Mouse (Mus musculus) v-Abl transformed pro-B cells (cell line): Measurements from ENCODE around the gene Adamts10.

Experiments
- in situ Hi-C, 2 experiments: fragments of 400-800 bp; cut with MboI; formaldehyde crosslinking; loops; one replicate each; pipeline ENCODE4 v1.15.1; 2025; ENCODE audit not compliant: unreplicated experiment in 2 of 2

The Adamts10 gene

DNA sequence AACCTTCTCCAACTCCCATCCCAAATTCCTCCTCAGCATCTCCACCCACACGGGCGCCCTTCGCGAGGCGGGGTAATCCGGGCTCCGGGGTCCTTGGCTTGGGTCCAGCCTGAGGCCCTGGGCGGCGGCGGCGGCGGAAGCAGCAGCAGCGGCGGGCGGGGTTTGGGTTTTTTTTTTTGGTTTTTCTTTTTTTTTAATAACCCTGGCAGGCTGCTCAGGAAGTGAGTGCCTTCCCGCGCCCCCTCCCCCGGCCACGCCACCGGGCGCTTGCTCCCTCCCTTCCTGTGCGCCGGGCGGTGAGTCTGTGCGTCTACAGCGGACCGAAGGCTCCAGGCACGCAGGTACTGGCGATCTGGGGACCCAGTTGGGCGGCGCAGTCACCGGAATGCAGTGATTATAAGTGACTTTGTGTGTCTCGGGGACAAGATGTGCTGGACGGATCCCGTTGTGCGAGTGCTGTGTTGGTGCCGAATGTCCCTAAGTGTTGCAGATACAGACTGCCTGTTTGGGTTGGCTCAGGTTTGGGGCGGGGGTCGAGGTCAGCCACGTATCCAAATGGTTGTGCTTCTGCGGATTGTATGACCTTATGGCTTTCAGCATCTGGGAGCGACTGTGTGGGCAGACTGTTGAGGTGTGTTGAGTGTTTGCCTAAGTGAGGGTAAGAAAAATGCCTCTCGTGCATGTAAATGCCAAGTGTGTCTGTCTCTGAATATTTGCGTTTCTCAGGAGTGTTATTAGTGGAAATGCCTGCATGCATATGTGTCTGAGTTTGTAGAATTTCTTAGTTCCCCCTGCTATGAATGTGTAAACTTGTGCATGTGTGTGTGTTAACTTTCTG lies at the start of gene Adamts10:
TSS of gene Adamts10 (plus strand) at position 287 of the 838 bp plus-strand sequence.
- in situ Hi-C loops, result no loop called here

DNA sequence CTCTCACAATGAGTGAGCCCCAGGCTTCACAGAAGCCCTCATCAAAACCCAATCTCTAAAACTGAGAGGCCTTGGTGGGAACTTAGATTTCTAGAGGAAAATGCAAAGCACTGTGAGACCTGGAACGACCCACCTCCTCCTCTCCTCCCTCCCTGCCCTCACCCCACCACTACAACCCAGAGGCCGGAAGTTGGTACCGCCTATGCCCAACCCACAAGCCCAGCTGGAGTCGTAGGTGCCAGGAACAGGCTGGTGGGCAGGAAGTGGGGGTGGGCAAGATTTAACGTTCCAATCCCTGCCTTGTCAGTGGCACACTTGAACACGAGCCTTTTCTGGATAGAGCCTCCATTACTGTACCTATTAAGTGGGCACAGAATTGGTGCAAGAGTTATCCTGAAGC lies 40.0 kb upstream of the Adamts10 start:
- in situ Hi-C loops, result loop anchor here in 1 of 2 experiments (25.0 kb wide), 1 partner anchor 422 kb away; the partner anchor contains the start of gene 4921501E09Rik

DNA sequence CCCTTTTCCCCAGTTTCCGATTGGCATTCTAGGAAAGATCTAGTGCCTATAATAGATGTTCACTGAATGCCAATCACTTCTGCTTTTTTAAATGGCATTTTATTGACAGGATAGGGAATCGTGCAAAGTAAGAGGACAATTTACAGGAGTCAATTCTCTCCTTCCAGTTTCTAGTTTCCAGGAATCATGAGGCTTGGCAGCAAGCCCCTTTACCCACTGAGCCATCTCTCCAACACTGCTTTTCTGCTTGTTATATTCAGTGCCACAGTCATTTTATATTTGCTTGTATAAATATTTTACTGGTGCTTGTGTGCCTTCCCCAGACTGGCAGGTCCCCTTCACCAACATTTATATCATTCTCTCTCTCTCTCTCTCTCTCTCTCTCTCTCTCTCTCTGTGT lies 36.8 kb upstream of the Adamts10 start:
- in situ Hi-C loops, result loop anchor here in 1 of 2 experiments (25.0 kb wide), 1 partner anchor 425 kb away; the partner anchor contains the start of gene 4921501E09Rik

DNA sequence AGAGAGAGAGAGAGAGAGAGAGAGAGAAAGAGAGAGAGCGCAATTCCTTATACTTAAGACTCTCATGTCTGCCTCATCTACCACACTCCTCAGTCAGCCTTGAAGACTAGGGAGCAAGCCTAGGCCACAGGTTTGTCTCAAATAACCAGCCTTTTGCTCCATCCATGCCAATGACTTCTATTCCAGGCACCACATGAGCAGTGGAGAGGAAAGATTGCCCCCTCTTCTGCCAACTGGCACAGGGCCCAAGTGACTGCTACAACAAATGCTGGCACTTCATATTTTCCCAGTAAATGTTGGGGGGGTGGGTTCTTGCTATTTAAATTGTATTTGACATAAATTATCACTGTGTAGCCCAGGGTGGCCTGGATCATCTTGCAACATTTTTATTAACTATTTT lies 36.4 kb upstream of the Adamts10 start:
- in situ Hi-C loops, result loop anchor here in 1 of 2 experiments (25.0 kb wide), 1 partner anchor 425 kb away; the partner anchor contains the start of gene 4921501E09Rik

DNA sequence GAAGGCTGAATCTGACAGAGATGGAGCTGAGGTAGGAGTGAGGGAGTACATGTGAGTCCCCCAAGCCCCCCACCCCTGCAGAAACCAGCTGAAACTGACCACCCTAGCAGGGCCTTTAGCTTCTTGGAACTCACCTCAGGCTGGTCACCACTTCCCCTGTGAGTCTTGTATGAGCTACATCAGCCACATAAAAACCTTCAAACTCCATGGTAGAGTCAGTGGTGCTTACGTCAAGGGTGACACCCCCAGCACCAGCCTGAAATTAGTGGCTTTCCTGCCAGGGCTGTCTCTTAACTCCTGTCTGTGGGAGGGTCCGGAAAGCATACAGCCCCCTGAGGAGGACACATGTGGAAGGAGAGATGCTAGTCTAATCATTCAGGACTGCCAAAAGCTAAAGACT lies 32.6 kb upstream of the Adamts10 start:
- in situ Hi-C loops, result loop anchor here in 1 of 2 experiments (25.0 kb wide), 1 partner anchor 429 kb away; the partner anchor contains the start of gene 4921501E09Rik

DNA sequence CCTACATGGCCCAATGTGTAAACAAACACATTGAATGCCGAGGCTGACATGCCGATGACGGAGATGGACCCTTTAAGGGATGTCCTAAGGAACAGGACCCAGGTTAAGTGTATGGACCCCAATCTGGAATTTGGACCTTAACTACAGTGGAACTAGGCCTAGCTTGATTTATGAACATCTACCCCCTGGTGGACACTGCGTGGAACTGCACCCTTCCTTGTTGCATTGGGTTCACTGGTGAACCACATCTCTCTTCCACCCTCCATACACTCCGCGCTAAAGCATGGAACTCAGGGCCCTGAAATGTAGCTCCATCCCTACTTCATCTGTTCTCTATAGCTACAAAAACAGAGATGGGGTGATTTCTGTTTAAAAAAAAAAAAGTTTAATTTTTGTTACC lies 30.9 kb upstream of the Adamts10 start:
- in situ Hi-C loops, result loop anchor here in 1 of 2 experiments (25.0 kb wide), 1 partner anchor 431 kb away; the partner anchor contains the start of gene 4921501E09Rik

DNA sequence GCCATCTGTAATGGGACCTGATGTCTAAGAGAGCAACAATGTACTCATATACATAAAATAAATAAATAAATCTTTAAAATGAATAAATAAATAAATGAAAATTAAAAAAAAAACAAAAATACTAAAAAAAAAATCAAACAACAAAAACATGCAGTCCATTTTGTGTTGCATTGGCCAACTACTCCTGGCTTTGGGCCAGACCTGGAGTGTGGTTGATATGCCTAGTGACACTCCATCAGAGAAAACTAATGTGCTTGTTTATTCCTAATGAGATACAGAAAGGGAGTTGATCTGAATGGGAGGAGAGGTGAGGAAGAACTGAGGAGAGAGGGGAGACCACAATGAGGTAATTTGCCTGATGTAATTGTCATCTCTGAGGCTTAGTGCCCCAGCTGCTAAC lies 29.4 kb upstream of the Adamts10 start:
- in situ Hi-C loops, result loop anchor here in 1 of 2 experiments (25.0 kb wide), 1 partner anchor 432 kb away; the partner anchor contains the start of gene 4921501E09Rik

DNA sequence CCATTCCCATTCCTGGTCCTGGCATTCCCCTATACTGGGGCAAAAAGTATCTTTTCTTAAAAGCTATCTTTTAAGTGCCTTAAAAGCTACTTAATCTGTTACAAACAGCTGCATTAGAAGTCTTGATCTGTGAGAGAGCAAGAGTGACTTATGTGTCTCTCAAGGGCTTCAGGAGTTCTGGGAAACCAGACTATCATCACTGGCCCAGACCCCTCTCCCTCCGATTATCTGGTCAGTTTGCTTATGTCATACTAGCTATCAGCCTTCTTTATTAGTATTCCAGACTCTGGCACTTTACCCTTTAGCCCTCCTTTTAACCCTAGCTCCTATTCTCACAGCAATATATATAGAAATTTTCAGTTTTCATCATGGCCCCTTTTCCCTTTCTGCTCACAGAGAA lies 25.1 kb upstream of the Adamts10 start:
- in situ Hi-C loops, result loop anchor here in 1 of 2 experiments (25.0 kb wide), 1 partner anchor 437 kb away; the partner anchor contains the start of gene 4921501E09Rik

DNA sequence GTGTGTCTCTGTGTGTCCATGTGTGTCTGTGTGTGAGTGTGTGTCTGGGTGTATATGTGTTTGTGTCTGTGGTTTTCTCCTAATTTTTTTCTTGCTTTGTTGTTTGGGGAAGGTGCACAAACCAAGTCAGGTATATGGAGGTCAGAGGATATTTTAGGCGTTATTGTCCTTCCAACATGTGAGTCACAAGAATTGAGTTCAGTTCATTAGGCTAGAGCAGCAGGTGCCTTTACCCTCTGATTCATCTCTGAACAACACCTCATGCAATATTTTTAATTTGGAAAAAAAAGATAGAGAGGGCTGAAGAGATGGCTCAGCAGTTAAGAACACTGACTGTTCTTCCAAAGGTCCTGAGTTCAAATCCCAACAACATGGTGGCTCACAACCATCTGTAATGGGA lies 15.6 kb upstream of the Adamts10 start:
- in situ Hi-C loops, result no loop called here

DNA sequence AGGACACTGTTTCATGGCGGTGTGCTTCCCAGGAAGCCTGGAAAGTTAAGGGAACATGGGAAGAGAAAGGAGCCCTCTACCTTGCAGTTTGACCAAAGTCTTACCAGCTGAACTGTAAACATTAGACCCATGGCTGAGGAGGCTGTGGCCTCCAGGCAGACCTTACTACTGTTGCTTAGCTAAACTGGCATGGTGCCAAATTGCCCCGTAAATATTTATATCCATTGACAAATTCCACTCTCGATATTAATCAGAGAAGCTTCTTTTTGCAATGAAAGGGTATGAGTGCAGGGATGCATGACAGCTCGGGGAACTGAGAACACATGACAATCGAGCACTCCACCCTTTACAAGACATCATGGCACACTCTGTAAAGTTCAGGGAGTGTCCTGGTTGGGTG lies 13.8 kb upstream of the Adamts10 start:
- in situ Hi-C loops, result loop anchor here (10.0 kb wide), 1 partner anchor 295 kb away; no protein-coding TSS in a partner anchor

DNA sequence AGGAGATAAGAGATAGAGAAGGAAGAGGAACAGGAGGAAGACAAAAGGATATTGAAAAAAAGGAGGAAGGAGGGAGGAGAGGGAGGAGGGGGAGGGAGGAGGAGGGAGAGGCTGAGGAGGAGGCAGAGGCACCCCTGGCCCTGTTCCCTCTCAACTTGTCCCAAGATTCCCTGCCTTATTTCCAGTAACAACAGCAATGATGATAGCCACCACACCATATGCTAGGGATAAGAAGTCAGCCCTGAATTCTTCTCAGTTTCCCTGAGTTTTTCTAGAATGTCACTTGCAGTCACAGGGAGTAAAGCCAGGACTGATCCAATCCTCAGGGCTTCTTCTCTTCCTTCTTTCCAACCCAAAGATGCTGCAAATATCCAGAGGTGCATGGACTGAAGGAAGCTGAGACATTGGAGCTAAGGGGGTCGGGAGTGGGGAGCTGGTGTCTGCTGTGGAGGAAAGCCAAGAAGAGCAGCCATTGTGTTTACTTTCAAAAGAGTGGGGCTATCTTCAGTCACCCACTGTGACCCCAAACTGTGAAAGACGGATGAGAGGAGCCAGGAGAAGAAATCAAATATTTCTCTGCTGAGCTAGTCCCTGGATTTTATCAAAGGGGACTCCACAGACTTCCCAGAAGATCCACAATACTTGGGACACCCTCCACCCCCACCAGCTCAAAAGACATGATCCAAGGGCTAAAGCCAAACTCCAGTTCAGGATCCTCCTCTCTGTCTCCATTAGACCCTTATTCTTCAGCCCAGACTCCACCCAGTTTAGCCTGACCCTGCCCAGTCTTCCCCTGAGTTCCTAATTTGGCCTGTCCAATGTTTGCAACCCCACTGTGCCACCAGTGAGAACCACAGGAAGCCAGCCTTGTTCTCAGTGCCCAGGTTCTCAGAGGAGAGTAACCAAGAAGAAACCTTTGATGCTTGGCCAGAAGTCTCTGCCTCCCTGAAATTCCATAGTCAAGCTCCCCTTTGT lies 11.3 kb upstream of the Adamts10 start:
- in situ Hi-C loops, result loop anchor here (10.0 kb wide), 1 partner anchor 292 kb away; no protein-coding TSS in a partner anchor

DNA sequence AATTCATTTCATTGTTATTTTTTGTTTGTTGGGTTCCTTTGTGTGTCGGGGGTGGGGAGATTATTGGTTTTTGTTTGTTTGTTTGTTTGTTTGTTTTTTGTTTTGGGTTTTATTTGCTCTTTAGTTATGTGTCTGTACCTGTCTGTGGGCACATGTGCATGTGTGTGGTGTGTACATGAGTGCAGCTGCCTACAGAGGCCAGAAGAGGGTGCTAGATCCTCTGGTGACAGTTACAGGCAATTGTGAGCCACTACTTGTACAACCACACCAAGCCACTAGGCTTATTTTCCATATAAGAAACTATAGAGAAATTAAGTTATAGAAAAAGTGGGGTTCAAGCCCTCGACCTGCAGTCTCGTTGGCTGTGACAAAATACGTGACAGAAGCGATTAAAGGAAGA lies 10.1 kb upstream of the Adamts10 start:
- in situ Hi-C loops, result loop anchor here (10.0 kb wide), 1 partner anchor 291 kb away; no protein-coding TSS in a partner anchor

DNA sequence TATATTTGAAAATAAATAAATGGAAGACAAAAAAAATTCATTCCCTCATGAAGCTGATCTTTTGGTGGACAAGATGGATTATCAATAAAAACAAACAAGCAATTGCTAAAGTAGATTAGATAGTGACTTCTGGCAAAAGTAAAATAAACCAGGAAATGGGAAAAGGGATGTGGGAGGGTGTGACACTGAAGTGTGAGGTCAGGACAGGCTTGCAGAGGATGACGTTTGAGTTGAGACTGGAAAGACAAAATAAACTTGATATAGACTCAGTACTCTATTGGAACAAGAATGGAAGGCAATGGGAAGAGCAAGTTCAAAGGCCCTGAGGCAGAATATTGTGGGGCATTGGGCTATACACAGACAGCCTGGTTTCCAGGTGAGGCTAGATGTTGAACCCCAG lies 3.6 kb upstream of the Adamts10 start:
- in situ Hi-C loops, result no loop called here

DNA sequence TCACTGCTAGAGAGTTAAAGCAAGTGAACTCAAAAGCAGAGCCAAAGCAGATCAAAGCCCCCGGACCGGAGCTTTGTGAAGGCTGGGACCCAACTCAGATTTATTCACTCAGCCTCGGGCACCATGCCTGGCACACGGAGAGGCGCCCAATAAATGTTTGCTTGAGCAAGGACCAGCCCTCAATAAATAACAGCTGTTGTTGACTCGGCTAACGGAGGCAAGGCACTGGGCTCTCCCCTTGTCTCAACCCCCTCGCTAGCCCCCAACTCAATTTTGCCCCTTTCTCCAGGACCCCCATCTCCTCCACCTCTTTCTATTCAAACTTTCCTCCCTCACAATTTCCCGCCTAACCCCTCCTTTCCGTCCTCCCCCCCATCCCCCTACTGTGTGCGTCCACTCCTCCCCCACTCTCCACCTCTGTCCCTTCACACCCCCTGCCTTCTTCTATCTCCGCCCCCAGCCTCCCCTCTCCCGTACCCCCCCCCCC lies 530 bp upstream of the Adamts10 start:
- in situ Hi-C loops, result no loop called here

DNA sequence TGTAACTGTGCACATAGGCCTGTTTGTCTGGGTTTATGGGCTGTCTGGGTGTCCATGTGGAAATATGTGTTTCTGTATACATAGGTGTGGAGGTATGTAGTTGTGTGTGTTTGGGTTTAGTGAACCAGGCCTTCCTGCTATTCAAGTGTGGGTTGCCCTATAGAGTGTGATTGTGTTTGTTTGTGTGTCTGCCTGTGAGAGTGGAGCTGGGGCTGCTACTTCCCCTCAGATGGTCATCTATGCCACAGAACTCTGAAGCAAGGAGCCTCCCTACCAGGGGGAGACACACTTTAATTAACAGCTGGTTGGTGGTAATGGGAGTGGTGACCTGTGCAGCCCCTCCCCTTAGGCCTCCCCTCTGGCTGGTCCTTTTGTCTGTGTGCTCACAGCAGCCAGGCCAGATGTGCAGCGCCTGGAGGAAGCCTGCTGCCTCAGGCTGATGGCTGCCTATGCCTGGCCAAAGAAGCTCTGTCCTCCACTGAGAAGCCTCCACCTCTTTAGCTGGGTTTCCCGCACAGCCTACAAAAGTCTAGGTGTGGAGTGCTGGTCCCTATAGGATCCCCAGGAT lies 886 bp downstream of the Adamts10 start:
- in situ Hi-C loops, result no loop called here

DNA sequence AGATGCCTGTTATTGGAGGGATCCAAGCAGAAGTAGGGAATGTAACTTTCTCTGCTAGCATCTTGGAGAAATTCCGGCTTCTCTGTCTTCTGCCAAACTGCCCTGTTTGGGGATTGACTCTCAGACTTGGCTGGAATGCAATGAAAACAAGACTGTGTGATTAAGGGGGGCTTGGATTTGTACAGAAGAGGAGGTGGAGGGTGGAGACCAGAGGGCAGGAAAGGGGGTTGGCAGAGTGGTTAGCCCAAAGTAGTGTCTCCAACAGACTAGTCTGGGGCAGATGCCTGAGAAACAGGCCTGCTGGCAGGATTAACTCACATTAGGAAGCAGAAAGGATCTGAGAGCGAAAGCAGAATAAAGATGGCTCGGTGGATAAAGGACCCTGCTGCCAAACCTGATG lies 2.5 kb downstream of the Adamts10 start:
- in situ Hi-C loops, result no loop called here

DNA sequence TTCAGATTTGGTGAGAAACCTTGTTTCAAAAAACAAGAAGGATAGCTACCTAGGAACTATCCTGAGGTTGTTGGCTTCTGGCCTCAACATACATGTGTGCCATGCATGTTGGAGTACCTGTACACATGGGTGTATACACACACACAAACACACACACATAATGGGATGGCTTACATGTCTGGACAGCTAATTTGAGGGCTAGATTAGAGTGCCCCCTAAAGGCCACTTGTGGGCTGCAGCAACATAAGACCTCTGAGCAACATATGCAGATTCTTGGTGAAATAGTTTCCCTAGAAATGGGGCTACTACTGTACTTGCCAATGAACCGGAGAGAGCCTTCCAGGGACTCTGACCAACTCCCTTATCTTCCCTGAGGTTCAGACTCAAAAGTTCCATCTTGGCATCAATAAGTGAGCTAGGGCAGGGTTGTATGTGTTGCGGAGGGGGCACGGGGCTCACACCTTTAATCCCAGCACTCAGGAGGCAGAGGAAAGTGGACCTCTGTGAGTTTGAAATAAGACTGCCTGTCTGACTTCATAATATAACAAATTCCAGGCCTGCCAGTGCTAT lies 15.2 kb downstream of the Adamts10 start:
- in situ Hi-C loops, result loop anchor here (5.0 to 10.0 kb wide), 2 partner anchors 97 to 104 kb away; partner anchors contain the start of gene Actl9 (in 1 of the 2)

DNA sequence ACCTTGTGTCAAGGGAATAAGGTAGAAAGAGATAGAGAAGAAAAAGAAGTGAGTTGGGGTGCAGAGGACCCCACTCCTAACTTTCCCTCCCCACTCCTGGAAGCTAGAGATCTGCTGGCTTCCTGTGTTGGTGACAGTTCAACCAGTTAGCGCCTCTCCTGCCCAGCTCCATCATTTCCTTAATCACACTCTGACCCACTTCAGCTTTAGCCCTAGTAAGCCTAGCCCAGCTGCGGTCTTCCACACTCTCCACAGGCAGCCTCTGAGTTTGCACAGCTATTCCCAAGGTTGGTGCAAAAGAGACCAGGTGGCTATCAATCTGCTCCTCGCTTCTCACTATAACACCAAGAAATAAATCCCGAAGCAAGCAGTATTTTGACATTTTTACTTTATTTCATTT lies 15.9 kb downstream of the Adamts10 start:
- in situ Hi-C loops, result loop anchor here (5.0 to 10.0 kb wide), 2 partner anchors 98 to 105 kb away; partner anchors contain the start of gene Actl9 (in 1 of the 2)

DNA sequence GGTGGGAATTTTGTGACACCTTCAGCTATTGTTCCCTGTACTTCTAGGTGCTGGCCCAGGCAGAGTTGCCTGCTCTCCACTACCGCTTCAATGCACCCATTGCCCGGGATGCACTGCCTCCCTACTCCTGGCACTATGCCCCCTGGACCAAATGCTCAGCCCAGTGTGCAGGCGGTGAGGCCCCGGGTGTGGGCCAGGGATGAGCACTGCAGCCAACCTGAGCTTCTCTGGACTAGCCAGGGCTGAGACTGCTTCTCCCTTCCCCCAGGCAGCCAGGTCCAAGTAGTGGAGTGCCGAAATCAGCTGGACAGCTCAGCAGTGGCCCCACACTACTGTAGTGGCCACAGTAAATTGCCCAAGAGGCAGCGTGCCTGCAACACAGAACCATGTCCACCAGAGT lies 25.2 kb downstream of the Adamts10 start:
- in situ Hi-C loops, result no loop called here
